Mouse (Mus musculus) midbrain, embryonic 14.5 days (tissue): Measurements from ENCODE around the gene Ddx31. TPM values are rescaled to one million over a fixed set of nuclear protein-coding genes. Genes with fewer than 3 reads are reported as not detected.

Experiments
- ATAC-seq: fragments of 200-750 bp; cut with Nextera tagmentation; 2 replicates; pipeline ENCODE4 v1.8.0; 2017; ENCODE audit warnings: moderate number of reproducible peaks, moderate library complexity; ENCODE audit not compliant: low FRiP score, low TSS enrichment
- DNase-seq: peaks from one replicate; pipeline ENCODE4 v3.0.0-alpha.2; 2015
- H3K27ac ChIP-seq: fragments of 300-500 bp; sonication (generic); replicated peaks from 2 replicates; pipeline ENCODE4 v1.5.1; 2014; ENCODE audit warnings: mild to moderate bottlenecking, low read depth, low read length, moderate library complexity
- H3K27me3 ChIP-seq: fragments of 300-500 bp; sonication (generic); 2 replicates; pipeline ENCODE4 v1.6.1; 2014; ENCODE audit warnings: low read length, control low read depth, mixed read lengths; ENCODE audit not compliant: control insufficient read depth, insufficient read depth
- H3K36me3 ChIP-seq: fragments of 300-500 bp; sonication (generic); 2 replicates; pipeline ENCODE4 v1.6.1; 2014; ENCODE audit warnings: low read length, control low read depth; ENCODE audit not compliant: control insufficient read depth, insufficient read depth
- H3K4me1 ChIP-seq: fragments of 300-500 bp; sonication (generic); 2 replicates; pipeline ENCODE4 v1.6.1; 2014; ENCODE audit warnings: mild to moderate bottlenecking, antibody characterized with exemption, low read length, control low read depth; ENCODE audit not compliant: control insufficient read depth, insufficient read depth
- H3K4me2 ChIP-seq: fragments of 300-500 bp; sonication (generic); 2 replicates; pipeline ENCODE4 v1.6.1; 2014; ENCODE audit warnings: mild to moderate bottlenecking, low read length, moderate library complexity
- H3K4me3 ChIP-seq: fragments of 300-500 bp; sonication (generic); replicated peaks from 2 replicates; pipeline ENCODE4 v1.5.1; 2014; ENCODE audit warnings: low read depth, low read length
- H3K9ac ChIP-seq: fragments of 300-500 bp; sonication (generic); replicated peaks from 2 replicates; pipeline ENCODE4 v1.6.1; 2014; ENCODE audit warnings: mild to moderate bottlenecking, low read length, moderate library complexity
- H3K9me3 ChIP-seq: fragments of 300-500 bp; sonication (generic); 2 replicates; pipeline ENCODE4 v1.6.1; 2016; ENCODE audit warnings: low read length, control low read depth, mixed read lengths; ENCODE audit not compliant: control insufficient read depth
- WGBS: fragments of 180-500 bp; shearing (Covaris S2); extraction: QIAGEN DNeasy Blood & Tissue Kit; methylation state at CpG from one replicate; pipeline ENCODE4 v1.1.7; 2014; 5-methylcytosine and 5-hydroxymethylcytosine counted together
- polyA plus RNA-seq: library from polyadenylated mRNA; unstranded; fragments of >200 nt; fragmentation: Nextera tagmentation; extraction: Ambion mirVana; gene quantifications from 2 replicates; pipeline ENCODE4 v1.2.1, GENCODE M21; 2014

Gene Ddx31
- polyA plus RNA-seq, 1 experiment from 2014 or later, result 14.4 TPM

DNA sequence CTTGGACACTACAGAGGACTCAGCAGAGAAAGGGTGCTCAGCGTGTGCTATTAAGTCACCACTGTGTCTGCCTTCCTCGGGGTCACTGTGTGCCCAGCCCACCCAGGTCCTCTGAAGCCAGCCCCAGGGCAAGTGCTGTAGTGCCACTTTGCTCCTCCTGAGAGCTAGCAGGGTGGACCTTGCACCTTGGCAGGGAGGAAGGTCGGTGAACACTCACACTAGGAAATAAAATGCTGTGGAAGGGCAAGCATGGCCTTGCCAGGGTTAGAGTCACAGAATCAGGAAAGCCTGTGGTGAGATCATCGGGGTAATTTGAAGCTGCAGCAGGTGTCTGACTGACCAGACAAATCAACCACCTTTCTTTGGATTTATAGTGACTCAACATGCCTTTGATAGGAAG is 65.4 kb downstream of the Ddx31 start:
- Histone ChIP-seq H3K9ac (no peak overlapping the region), H3K36me3 (peaks cover 25% of the 10 kb centered on the region), H3K27ac (0 out of 2 replicates have a peak overlapping the region, but pooled peaks have one; percentile 33), H3K4me1 (peaks cover 37% of the 10 kb centered on the region), H3K4me2 (no peak overlapping the region), H3K27me3 (peaks cover 71% of the 10 kb centered on the region), H3K9me3 (no peaks in the 10 kb centered on the region), H3K4me3 (no peak overlapping the region)
- 19% methylated on average over 4 of the region's 4 CpGs for whole genome bisulfite sequencing
- ATAC-seq, result no peak
- no peak for DNase-seq

DNA sequence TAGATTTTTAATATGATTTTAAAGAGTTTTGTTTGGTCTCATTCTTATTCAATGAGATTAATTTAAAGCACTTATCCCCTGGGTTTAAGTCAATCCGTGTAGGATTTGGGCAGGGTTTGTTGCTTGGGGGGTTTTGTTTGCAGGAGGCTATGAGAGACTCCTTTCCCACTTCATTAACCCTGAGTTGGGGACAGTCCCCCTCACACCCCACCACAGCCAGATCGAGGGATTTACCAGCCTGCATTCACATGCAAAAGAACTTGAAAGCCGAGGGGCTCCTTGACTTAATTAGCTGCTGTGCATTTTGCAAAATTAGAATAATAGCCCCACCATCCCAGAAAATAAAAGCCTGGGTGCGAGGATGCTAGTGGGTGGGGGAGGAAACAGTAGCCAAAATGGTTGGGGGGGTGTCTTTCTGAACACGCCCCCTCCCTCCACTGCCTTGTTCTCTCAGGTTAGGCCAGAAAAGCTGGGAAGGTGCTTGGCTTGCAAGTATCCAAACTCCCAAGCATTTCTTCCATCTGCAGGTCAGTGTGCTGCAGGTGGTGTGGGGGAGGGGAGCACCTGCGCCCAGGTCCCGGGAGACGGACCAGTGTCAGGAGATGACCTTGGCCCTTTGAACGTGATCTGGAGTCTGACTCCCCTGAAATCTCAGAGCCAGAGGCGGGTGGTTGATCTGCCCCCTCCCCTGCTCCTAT is 67.6 kb downstream of the Ddx31 start:
- H3K9me3 ChIP-seq, result no peaks in the 10 kb centered on the region
- WGBS, result under 1% methylated on average over 10 of the region's 10 CpGs
- H3K27me3 ChIP-seq, result peaks cover 75% of the 10 kb centered on the region
- peak; percentile 53; the same call in 1 of the 2 replicates for ATAC-seq
- peak overlapping the region; percentile 87 for H3K27ac ChIP-seq
- H3K4me3 ChIP-seq, result peak overlapping the region; percentile 43
- H3K4me2 ChIP-seq, result peak overlapping the region; percentile 54
- peaks cover 45% of the 10 kb centered on the region for H3K4me1 ChIP-seq
- peaks cover 21% of the 10 kb centered on the region for H3K36me3 ChIP-seq
- peak overlapping the region; percentile 59 for H3K9ac ChIP-seq
- peak; percentile 64 for DNase-seq

DNA sequence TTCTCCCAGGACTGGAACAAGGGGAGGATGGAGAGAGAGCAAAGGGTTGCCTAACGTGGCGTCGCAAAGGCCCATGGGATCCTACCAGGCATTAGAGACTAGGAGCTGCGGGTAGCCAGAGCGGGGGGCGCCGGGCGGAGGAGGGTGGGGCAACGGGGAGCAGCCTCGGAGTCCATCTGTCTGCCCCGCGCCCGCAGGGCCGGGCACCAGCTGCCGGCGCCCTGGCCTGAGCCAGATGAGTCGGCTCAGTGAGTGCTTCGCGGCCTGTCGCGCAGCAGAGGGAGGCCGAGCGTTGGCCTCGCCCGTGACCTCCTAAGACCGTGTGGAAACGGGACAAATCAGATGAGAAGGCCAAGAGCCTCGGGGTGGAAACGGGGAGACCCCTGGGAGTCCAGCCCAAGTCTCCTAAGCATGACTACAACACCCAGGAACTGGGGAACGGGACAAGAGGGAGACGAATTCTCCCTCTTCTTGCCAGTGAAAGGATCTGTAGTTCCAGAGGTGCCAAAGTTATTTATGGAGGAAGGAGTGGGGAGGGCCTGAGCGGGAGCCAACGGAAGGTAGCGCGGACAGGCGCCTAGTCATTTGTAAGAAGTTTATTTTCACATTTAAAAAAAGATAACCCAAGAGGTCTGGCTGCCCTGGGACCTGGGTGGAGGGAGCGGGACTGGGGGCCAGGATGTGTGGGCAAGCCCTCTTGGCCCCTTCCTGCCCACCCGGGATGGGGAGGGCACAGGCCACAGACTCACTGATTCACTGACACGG is 68.4 kb downstream of the Ddx31 start:
- DNase-seq (peak; percentile 73), ATAC-seq (peak; percentile 76)
- peaks cover 45% of the 10 kb centered on the region for H3K4me1 ChIP-seq
- WGBS, result under 1% methylated on average over 39 of the region's 39 CpGs
- H3K4me2 ChIP-seq, result peak overlapping the region; percentile 54
- H3K27ac ChIP-seq, result peak overlapping the region; percentile 87
- peak overlapping the region; percentile 43 for H3K4me3 ChIP-seq
- peaks cover 76% of the 10 kb centered on the region for H3K27me3 ChIP-seq
- H3K36me3 ChIP-seq, result peaks cover 21% of the 10 kb centered on the region
- H3K9ac ChIP-seq, result peak overlapping the region; percentile 59
- H3K9me3 ChIP-seq, result no peaks in the 10 kb centered on the region

DNA sequence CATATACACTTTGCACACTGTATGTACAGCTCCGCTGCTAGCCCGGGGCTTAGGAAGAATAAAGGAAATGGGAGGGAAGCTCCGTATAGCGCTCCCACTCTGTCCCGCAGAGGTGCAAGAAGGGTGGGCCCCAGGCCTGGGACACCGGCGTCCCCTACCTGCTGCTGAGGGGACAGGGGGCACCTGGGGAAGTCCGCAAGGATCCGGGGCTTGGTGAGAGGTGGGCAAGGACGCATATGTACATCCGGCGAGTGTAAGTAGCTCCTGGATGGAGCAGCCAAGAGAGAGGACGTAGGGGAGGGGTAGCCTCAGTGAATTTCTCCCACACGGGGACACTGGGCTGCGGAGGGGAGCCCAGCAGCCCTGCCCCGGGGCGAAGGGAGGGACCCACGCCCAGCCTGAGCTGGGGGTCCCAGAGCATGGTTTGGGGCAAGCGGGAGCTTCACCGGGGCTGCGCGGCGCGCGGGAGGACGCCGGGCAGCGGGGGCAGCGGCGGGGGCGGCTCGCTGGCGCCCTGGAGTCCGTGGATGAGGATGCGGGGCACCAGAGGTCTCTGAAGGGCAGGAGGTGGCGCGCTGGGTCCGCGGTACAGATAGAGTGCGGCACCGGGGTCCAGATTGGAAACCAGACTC is 69.1 kb downstream of the Ddx31 start:
- peak; percentile 32 for DNase-seq
- 1% methylated on average over 40 of the region's 41 CpGs for WGBS
- H3K9ac ChIP-seq, result peak overlapping the region; percentile 59

DNA sequence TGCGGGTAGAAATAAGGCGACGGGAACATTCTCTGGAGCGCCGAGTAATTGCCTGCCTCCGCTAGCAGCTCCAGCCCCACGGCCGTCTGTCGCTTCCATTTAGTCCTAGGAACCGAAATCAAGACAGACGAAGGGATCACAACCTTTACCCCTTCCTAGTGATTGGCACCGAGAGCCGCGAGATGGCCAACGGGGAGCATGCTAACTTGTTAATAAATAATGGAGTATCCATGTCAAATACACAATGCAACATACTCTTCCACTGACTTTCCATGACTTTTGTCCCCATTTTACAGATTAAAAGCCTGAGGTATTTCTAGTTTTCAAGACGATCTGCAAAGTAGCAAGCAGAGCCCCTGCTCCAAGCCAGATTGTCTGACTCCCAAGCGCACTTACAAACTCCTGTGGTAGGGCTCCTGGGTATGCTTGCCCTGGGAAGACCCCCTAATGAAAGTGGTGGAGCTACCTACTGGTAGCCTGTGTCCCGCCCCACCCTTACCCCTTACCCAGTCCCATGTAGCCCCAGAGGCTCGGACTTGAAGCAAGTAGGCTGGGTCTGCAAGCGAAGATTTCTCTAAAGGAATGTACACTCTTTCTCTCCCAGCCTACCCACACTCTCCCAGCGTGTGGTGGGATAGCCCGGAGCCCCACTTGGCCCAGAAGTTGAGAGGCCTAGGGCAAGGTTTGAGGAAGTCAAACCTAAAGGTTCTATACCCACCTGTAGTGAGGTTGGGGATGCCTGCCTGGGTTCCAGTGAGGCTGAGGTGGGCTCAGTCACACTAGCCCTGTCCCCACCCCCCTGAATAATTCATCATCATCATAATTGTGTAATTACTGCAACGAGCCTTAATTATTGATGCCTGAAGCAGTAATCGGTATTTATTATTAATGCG is 69.9 kb downstream of the Ddx31 start:
- Histone ChIP-seq H3K4me3 (peak overlapping the region; percentile 43), H3K4me2 (peak overlapping the region; percentile 54)

More for the DNA sequence above, 69.1 kb downstream of the Ddx31 start:
- Histone ChIP-seq H3K4me1 (peaks cover 45% of the 10 kb centered on the region), H3K4me3 (peak overlapping the region; percentile 43), H3K4me2 (peak overlapping the region; percentile 54), H3K36me3 (peaks cover 21% of the 10 kb centered on the region), H3K27ac (peak overlapping the region; percentile 87), H3K9me3 (no peaks in the 10 kb centered on the region), H3K27me3 (peaks cover 79% of the 10 kb centered on the region)
- 0 out of 2 replicates have a peak, but pooled peaks have one; percentile 16 for ATAC-seq

DNA sequence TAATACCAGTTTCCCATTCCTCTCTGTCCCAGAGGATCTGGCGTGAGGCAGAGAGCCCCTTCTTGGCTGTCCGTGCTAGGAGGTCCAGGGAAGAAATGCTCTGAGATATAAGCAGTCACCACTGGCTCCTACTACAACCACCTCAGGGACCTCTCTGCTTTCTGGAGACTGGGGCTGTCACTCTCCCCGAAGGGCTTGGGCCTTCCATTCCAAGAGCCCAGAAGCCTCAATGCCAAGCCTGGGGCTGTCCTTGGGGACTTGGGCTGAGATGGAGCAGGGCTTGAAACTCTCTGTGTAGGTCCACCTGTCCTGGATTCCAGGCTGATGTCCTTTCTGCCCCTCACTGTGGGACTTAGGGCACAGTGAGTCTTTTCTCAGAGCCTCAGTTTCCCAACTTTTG is 70.7 kb downstream of the Ddx31 start:
- Histone ChIP-seq H3K4me3 (peak overlapping the region; percentile 43), H3K4me2 (peak overlapping the region; percentile 54), H3K4me1 (peaks cover 36% of the 10 kb centered on the region), H3K27me3 (peaks cover 79% of the 10 kb centered on the region), H3K36me3 (peaks cover 7% of the 10 kb centered on the region; the same call in 1 of the 2 replicates), H3K9me3 (no peaks in the 10 kb centered on the region), H3K27ac (peak overlapping the region; percentile 87), H3K9ac (peak overlapping the region; percentile 59)
- 2% methylated on average over 3 of the region's 3 CpGs for WGBS
- no peak for ATAC-seq
- DNase-seq, result peak; percentile 41

More for the DNA sequence above, 69.9 kb downstream of the Ddx31 start:
- Histone ChIP-seq H3K27me3 (peaks cover 79% of the 10 kb centered on the region), H3K9ac (peak overlapping the region; percentile 59), H3K9me3 (no peaks in the 10 kb centered on the region), H3K27ac (peak overlapping the region; percentile 87), H3K36me3 (peaks cover 14% of the 10 kb centered on the region), H3K4me1 (peaks cover 41% of the 10 kb centered on the region)
- DNase-seq (peak; percentile 38), ATAC-seq (no peak)
- 6% methylated on average over 25 of the region's 25 CpGs for WGBS

DNA sequence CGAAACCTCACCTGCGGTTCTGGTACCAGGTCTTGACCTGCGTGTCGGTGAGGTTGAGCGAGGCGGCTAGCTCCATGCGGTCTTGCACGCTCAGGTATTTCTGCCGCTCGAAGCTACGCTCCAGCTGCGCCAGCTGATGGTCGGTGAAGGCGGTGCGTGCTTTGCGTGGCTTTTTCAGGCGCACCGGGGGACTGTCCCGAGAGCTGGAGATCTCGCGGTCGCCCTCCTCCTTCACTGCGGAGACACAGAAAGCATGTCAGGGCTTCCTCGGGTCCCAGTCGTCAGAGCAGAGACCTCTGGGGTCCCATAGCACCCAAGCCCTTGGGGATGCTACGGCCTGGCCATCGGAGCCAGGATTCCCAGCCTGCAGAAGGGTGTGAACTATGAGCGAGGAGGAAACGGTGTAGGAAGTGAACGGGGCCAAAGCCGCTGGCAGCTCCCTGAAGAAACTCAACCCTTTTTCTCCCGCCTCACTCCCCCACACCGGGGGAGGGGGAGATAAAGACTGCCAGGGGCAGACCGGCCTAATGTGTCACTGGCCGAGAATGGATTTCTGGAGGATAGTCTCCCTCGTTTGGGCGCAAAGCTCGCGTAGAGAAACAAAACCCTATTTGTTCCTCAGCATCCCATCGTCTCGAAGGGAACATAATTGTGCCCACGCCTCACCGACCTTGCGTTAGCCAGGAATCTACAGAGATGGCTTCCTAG is 71.3 kb downstream of the Ddx31 start:
- Histone ChIP-seq H3K9me3 (no peaks in the 10 kb centered on the region), H3K4me3 (peak overlapping the region; percentile 43), H3K4me2 (peak overlapping the region; percentile 54), H3K4me1 (peaks cover 36% of the 10 kb centered on the region), H3K27ac (peak overlapping the region; percentile 87), H3K27me3 (peaks cover 80% of the 10 kb centered on the region), H3K36me3 (0 out of 2 replicates have a peak, but pooled peaks cover 1% of the 10 kb centered on the region), H3K9ac (peak overlapping the region; percentile 59)
- ATAC-seq (no peak), DNase-seq (peak; percentile 64)
- WGBS, result 1% methylated on average over 44 of the region's 44 CpGs
